Mouse (Mus musculus) heart, postnatal 0 days (tissue): ENCODE measurements around the gene Unc13a.

Source experiments
- CTCF ChIP-seq: IDR thresholded peaks from 2 replicates; pipeline ENCODE4 v1.5.1; 2016; ENCODE audit warnings: antibody characterized with exemption, control low read depth, low read depth
- EP300 ChIP-seq: IDR thresholded peaks from 2 replicates; pipeline ENCODE4 v1.6.1; 2016; ENCODE audit warnings: antibody characterized with exemption, low read depth

- TF ChIP-seq EP300, result no peak
- no peak for TF ChIP-seq CTCF
Measured at GRCm38 (mm10) chr8:71626753-71627152, 44.8 kb downstream of the Unc13a start.
